In the genomic region with DNA sequence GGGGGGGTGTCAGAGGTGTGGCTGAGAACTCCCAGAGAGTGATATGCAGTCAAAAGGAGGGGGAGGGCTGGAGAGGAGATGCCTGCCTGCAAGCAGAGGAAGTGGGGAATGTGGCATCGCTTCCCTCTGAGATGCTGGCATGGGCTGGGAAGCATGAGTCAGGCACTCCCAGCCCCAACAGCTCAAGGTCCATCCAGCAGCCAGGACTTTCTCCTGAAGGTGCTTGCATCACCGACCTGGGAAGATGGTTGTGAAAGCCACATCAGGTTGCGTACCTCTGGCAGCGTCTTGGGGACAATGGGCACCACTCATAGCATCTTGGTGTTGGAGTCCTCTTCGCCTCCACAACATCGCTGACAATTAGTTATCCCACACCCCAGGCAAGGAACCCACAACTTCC, we compare ENCODE assay signal across 14 mouse cellular contexts. TPM values are rescaled to one million over a fixed set of nuclear protein-coding genes. Genes with fewer than 3 reads are reported as not detected.
A peak's percentile ranks its signal among the peaks of the same experiment; 100 is the strongest.
DNase-seq lines count a peak whose midpoint lies in the region; ATAC-seq and TF ChIP-seq lines count a peak whose summit lies in the region.
"Had no signal": no experiment of that assay in that cellular context is flagged by ENCODE, and none has a peak within 500 bp of the region (broad histone marks: within the 10 kb centered on the region; RNA-seq: fewer than 3 reads in every experiment).

No protein-coding gene starts in this region.

- H3K27me3 ChIP-seq in megakaryocyte, embryonic 14.5 days (replicated peaks): peaks cover 33% of the 10 kb centered on the region
- H3K27me3 ChIP-seq in intestine, postnatal 0 days (replicated peaks; ENCODE audit: control insufficient read depth, insufficient read depth, low read length): no peaks in the 10 kb centered on the region; the same call in 1 of the 2 replicates

- peaks cover 62% of the 10 kb centered on the region for H3K4me1 ChIP-seq in megakaryocyte, embryonic 14.5 days
- no peaks in the 10 kb centered on the region for H3K4me1 ChIP-seq in intestine, postnatal 0 days (replicated peaks; ENCODE audit: control insufficient read depth, insufficient read depth, low read length)

- H3K4me3 ChIP-seq in megakaryocyte, embryonic 14.5 days (replicated peaks): peak overlapping the region; percentile 86
- no peak overlapping the region for H3K4me3 ChIP-seq in intestine, postnatal 0 days (ENCODE audit: low read depth, low read length)

- no peak overlapping the region for H3K9ac ChIP-seq in intestine, postnatal 0 days (ENCODE audit: low read depth, low read length)
- H3K9ac ChIP-seq: neural tube, embryonic 15.5 days had no signal

- 35% methylated on average over 6 of the region's 6 CpGs for WGBS in intestine, postnatal 0 days

- peaks cover 12% of the 10 kb centered on the region for H3K9me3 ChIP-seq in megakaryocyte, embryonic 14.5 days
- H3K9me3 ChIP-seq in intestine, postnatal 0 days (ENCODE audit: control insufficient read depth): no peaks in the 10 kb centered on the region
- H3K9me3 ChIP-seq: forebrain, embryonic 13.5 days; hindbrain, embryonic 10.5 days; neural tube, embryonic 15.5 days had no signal

- no peaks in the 10 kb centered on the region for H3K36me3 ChIP-seq in megakaryocyte, embryonic 14.5 days (replicated peaks; ENCODE audit: low read length)
- H3K36me3 ChIP-seq in intestine, postnatal 0 days (ENCODE audit: control insufficient read depth, insufficient read depth): no peaks in the 10 kb centered on the region
- H3K36me3 ChIP-seq: hindbrain, embryonic 10.5 days; neural tube, embryonic 15.5 days had no signal

- H3K4me2 ChIP-seq in intestine, postnatal 0 days (replicated peaks; ENCODE audit: low read depth): no peak overlapping the region

- H3K27ac ChIP-seq in intestine, postnatal 0 days (ENCODE audit: low read depth, low read length): no peak overlapping the region
- H3K27ac ChIP-seq: neural tube, embryonic 15.5 days had no signal

- ATAC-seq in megakaryocyte, adult 5-6 weeks (ENCODE audit: poor library complexity, severe bottlenecking): no peak
- ATAC-seq in intestine, postnatal 0 days: peak; percentile 70
- ATAC-seq in inflammation-experienced regulatory T-cells, adult 6 months: no peak

- DNase-seq in adrenal gland, adult (ENCODE audit: inconsistent age in 2 of 2, low spot score in 1 of 2): peak; percentile 72 to 84
- no peak for DNase-seq in adrenal gland, postnatal 4 days (ENCODE audit: low spot score in 2 of 2)
- no peak for DNase-seq in layer of hippocampus, postnatal 14 days (ENCODE audit: low spot score in 2 of 2)
- DNase-seq in cerebellum, adult 11 months: no peak

- TF ChIP-seq CTCF in intestine, postnatal 0 days (IDR thresholded peaks at IDR 0.05; ENCODE audit: low read depth): no peak

RNA-seq across cellular contexts. Expression of a gene that starts 18.8 kb away (rescaled TPM):
- 1 to 10 TPM; 7.4 to 7.8 TPM for total RNA-seq in adrenal gland, postnatal 4 days (2021)
- polyA plus RNA-seq in megakaryocyte, embryonic 14.5 days (2012; ENCODE audit: insufficient read depth, low replicate concordance): 1.5 and 3.7 TPM in 2 replicates
- 6.9 and 8.4 TPM in 2 replicates for total RNA-seq in megakaryocyte, adult 5-6 weeks (2015)
- total RNA-seq in megakaryocyte, adult 5-6 weeks (2017): 6.8 and 9.0 TPM in 2 replicates
- polyA plus RNA-seq in intestine, postnatal 0 days (2015; fragmentation: Nextera tagmentation; extraction: Ambion mirVana): 5.9 and 7.0 TPM in 2 replicates
- polyA plus RNA-seq in inflammation-experienced regulatory T-cells, adult 6 months (2017; shearing (Covaris generic)): 10 to 100 TPM in 2 of 3 experiments, 1 to 10 TPM in 1; 8.1 to 18.0 (median 15.4) TPM
- total RNA-seq in layer of hippocampus, postnatal 14 days (2021): 1 to 10 TPM; 3.3 to 4.2 TPM

RNA-seq across cellular contexts. Expression of a gene that starts 27.0 kb away (rescaled TPM):
- not detected for total RNA-seq in adrenal gland, postnatal 4 days (2021)
- polyA plus RNA-seq in megakaryocyte, embryonic 14.5 days (2012; ENCODE audit: insufficient read depth, low replicate concordance): not detected in 2 replicates
- total RNA-seq in megakaryocyte, adult 5-6 weeks (2015): 0.11 TPM in 1 of 2 replicates, not detected in the other
- not detected in 2 replicates for total RNA-seq in megakaryocyte, adult 5-6 weeks (2017)
- polyA plus RNA-seq in intestine, postnatal 0 days (2015; fragmentation: Nextera tagmentation; extraction: Ambion mirVana): not detected in 2 replicates
- polyA plus RNA-seq in inflammation-experienced regulatory T-cells, adult 6 months (2017; shearing (Covaris generic)): not detected
- total RNA-seq in layer of hippocampus, postnatal 14 days (2021): not detected
- total RNA-seq: gastrocnemius, postnatal 10 days; layer of hippocampus, adult 8-10 months had no signal
- polyA plus RNA-seq: forebrain, embryonic 13.5 days; limb, embryonic 11.5 days; neural tube, embryonic 15.5 days had no signal

RNA-seq across cellular contexts. Expression of a gene that starts 42.9 kb away (rescaled TPM):
- 10 to 100 TPM in 1 of 2 experiments, 1 to 10 TPM in 1; 7.3 to 17.9 TPM for total RNA-seq in adrenal gland, postnatal 4 days (2021)
- 5.5 and 13.1 TPM in 2 replicates for polyA plus RNA-seq in megakaryocyte, embryonic 14.5 days (2012; ENCODE audit: insufficient read depth, low replicate concordance)
- total RNA-seq in megakaryocyte, adult 5-6 weeks (2015): 4.8 and 12.0 TPM in 2 replicates
- 5.8 and 11.8 TPM in 2 replicates for total RNA-seq in megakaryocyte, adult 5-6 weeks (2017)
- 0.21 and 0.22 TPM in 2 replicates for polyA plus RNA-seq in intestine, postnatal 0 days (2015; fragmentation: Nextera tagmentation; extraction: Ambion mirVana)
- under 1 TPM in 2 of 3 experiments, not detected in 1; 0.15 to 0.32 TPM for polyA plus RNA-seq in inflammation-experienced regulatory T-cells, adult 6 months (2017; shearing (Covaris generic))
- total RNA-seq in layer of hippocampus, postnatal 14 days (2021): not detected
- total RNA-seq: layer of hippocampus, adult 8-10 months had no signal

Comparison
In these comparisons a context has a peak if more than half of its experiments do, and no peak if none do; other contexts are left out.
1. DNase-seq: peak in adrenal gland, adult (2 of 2); none in adrenal gland, postnatal 4 days (0 of 2), layer of hippocampus, postnatal 14 days (0 of 2) and cerebellum, adult 11 months (single experiment).
2. RNA of a gene that starts 42.9 kb away (total RNA-seq): 7.3 to 17.9 TPM in adrenal gland, postnatal 4 days and 4.8 to 12.0 TPM in megakaryocyte, adult 5-6 weeks; not detected in layer of hippocampus, postnatal 14 days; every median in the first group is over 4 times any median in the second.